Mouse (Mus musculus) lung, postnatal 36 days (tissue): ENCODE measurements at regions not wholly inside any gene's neighbourhood (a gene's known extent, or its start where the extent isn't known, plus 50 kb on each side); places are given as distances from the start of the nearest gene placed in this dataset.
A peak's percentile ranks its signal among the peaks of the same experiment; 100 is the strongest.

Source experiments
- DNase-seq: peaks from one replicate; pipeline ENCODE4 v3.0.0; 2022; ENCODE audit warnings: mixed read lengths

DNA sequence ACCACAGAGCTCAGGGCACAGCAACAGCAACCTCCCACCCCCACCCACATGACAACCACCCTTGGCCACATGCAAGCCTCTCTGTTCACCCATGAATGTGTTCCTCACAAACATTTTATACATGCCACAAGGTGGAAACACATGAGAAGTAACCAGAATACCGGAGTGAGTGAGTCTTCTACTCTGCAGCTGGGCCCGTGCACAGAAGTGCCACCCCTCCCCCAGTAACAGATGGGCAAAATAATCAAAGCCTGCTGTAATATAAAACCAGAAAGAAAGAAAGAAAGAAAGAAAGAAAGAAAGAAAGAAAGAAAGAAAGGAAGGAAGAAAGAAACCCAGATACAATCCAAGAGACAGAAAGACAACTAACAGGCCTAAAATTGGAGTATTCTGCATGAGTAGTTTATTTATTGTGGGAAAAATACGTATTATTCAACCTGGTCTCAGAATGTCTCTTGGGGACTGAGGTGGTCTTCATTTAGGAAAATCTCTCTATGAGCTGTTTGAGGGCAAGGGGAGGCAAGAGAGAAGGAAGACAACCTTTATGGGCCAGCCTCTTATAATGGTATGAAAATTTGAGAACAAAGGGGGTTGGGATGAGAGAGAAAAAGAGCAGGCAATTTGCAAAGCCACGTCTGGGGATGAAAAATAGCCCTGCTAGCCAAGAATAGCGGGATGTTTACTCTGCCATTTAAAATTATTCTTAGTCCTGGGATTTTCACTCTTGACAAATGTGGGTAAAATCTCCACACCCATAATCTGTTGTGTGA lies 160.2 kb downstream of the Sox4 start:
- DNase-seq, result no peak

DNA sequence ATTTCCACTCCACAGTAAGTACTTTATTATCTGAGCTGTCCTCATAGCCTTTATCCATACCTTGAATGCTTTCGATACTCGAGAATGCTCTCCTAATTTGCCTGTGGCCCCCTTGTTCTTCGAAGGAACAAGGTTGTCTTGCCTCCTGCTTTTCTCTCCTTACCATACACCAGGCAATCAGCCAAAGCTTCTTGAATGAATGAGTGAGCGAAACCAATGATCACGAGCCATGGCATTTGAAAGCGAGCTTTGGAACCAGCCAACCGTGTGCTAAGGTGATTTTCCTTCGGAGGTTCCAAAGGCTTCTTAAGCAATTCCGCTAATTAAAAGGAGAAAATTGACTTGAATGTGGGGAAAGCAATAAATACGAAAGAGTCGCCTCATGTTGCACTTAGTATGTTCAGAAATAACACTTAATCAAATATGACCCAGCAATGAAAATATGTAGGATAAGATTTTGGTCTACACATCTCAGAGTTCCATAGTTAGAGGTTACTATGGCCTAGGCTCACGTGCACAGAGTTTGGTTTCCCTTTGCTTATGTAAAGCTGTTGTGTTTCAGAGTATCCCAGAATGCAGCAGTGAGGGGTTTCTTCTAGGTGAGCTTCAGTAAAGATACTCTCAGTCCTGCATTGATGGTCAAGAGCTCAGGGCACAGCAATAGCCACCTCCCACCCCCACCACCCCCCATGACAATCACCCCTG lies 160.9 kb downstream of the Sox4 start:
- no peak for DNase-seq

DNA sequence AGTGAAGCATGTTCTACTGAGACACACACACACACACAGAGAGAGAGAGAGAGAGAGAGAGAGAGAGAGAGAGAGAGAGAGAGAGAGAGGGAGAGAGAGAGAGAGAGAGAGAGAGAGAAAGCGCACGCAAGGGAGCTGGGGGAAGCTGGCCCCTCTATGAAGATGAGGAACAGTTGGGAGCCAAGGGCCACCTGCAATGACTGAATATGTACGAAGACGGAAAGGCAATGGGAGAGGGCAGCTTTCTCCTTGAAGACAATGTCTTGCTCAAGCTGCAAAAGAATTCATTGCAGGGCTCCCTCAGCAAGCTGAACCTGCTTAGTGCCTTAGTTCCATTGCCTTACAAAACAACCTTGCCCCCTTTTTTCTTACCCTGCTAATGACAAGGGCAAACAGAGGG lies 163.1 kb downstream of the Sox4 start:
- DNase-seq, result no peak

DNA sequence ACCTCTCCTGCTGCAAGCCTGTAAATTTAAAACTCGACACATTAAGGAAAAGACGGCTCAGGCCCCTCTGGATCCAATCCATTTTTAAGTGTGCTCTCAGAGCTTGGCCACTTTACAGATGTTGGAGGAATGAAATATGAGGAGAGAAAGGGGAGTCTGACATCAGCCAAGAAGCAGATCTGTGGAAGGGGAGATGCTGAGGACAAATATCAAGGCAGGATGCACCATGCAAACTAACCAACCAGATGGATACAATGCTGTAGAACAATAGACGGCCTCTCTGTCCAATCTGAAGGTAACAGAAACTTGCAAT lies 166.2 kb downstream of the Sox4 start:
- no peak for DNase-seq

DNA sequence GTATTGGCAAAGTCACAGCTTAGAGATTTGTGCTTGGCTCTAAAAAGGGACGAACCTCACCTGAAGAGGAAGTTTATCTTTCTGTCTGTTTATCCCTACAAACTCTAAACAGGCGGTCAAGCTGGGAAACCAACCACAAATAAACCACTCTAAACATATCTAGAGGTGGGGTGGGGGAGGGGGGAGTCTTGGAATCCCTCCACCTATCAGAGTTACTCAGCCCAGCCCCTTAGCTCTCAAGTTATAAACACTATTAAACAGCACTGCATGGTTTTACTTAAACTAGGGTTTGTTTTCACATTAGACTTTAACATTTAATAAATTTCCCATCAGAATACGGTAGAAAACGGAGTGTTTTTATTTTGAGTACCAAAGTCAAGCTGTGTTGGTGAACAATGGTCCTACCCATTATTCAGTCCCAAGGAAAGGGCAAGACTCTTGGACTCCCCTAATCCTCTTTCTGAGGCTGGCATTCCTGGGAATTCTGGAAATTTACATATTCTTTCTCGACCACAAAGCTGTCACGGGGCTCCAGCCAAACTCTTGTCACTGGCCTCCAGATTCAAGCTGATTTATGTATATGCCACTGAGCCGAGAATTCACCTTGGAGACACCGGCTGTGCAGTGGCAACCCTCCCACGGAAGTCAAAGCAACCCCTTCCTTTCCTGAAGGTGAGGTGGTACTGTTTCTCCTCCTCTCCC lies 166.7 kb downstream of the Sox4 start:
- DNase-seq, result no peak

DNA sequence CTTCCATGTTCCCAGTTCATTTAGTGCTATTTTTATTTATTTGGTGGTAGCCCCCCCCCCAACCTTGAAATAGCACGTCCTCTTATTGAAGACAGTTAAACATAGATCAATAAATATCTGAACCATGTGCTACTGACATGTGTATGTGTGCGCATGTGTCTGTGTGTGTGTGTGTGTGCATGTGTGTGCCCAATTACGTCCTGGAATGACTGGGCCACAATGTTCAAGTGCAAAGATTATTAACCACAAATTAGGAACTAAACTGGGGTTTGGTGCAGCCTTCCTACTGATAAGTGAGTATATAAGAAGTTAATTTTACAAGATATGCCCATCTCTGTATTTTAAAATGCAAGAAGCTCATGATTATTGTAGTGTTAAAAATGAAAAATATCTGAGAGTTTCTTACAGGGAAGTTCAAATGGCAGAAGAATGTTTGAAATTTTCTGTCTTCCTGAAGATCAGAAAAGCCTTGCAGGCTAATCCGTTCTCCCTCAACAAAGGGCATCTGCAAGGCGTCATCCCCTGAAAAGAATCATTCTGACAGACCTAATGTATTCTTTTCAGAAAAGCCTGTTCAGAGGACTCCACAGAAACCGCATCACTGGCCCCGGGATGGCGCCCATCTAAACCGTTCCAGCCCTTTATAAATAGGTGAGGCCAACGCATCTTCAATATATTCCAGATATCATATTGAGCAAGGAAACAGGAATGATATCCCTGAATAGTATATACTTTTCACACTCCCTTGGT lies 170.8 kb downstream of the Sox4 start:
- no peak for DNase-seq

DNA sequence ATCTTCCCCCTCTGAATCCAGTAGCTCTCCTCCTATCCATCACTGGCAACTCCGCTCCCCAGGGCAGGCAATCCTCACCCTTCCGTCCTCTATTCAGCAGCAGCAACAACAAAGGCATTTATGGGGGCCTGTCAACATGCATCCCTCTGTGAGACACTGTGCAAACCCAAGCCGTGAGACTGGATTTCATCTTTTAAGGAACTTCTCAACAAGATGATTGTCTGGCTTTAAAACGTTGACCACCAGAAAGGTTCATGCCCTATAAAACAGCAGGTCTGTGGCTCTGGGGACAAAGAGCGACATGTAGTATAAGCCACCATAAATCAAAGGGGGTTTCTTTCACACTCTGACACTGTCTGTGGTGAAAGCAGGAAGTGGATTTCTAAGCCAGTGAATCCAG lies 171.4 kb downstream of the Sox4 start:
- DNase-seq, result no peak

DNA sequence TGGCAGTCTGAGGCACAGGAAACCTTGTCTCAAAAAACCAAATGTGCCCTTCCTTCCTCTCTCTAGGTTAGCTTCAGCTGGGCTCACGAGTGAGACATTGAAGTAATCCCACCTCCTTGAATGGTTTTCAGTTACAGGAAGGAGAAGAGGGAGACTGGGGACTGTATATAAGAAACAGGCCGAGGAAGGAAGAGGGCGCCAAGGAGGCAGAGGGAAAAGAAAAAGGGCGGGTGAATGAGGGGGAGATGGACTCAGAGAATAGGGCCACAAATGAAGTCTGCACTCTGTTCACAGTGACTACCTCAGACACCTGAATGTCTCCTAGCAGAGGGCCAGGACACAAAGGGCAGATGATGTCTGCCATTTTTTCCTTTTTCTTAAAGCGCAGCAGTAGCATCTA lies 171.9 kb downstream of the Sox4 start:
- DNase-seq, result no peak

DNA sequence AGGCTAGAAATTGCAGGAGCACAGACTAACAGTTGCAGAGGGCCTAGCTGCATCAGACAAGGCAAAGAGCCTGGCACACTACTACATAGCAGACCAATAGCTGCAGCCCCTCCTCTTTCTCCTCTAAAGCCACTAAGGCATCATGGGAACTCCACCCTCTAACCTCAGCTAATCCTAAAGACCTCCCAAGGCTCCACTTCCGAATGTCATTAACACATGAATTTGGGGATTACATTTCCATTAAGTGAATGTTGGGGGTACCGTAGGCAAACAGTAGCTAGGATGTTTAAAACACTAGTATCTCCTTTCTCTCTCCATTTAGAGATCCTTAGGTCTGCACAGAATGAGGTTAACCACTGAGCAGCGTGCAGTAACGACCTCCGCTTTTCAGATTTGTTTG lies 173.1 kb downstream of the Sox4 start:
- no peak for DNase-seq

DNA sequence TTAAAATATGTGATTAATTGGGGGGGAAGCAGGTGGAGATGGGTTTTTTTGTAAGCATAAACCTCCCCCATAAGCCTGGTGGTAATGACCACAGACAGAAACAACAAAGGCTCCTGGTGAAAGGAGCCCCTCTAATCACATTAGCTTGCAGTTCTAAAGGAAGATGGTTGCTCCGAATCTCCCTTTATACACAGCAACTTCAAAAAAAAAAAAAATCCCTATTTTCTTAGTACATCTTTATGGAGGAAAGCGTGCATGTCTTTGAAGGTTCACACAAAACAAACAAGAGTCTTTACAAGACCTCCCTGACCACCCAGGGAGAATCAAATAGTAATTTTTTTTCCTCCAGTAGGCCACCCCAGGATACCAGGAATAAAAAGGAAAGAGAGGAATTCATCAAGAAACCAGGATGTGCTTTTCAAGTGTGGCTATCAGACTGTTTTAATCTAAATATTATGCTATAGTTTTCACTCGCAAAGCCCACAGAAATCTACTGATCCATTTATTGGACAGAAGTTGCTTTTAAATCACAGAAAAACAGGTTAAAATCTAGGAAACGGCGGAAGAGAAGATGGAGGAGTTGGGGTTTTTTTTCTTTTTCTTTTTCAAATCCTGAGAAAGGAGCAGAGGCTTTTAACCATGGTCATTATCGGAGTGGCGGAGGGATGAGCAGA lies 178.2 kb downstream of the Sox4 start:
- DNase-seq, result no peak

DNA sequence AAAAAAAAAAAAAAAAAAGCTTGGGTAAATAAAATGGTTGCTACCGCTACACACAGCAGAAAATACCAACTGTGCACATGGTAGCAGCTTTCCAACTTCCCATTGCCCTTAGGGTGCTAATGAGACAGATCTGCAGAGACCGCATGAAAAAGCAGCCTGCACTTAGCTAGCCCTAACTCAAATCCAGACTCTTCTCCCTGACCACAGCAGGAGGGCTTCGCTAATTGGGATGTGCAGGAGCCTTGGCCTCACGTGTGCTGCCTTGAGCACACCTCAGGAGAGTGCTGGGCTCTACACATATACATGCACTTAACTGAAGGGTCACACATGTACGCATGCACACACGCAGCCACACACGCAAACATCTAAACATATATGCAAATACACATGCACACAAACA lies 178.9 kb downstream of the Sox4 start:
- no peak for DNase-seq

DNA sequence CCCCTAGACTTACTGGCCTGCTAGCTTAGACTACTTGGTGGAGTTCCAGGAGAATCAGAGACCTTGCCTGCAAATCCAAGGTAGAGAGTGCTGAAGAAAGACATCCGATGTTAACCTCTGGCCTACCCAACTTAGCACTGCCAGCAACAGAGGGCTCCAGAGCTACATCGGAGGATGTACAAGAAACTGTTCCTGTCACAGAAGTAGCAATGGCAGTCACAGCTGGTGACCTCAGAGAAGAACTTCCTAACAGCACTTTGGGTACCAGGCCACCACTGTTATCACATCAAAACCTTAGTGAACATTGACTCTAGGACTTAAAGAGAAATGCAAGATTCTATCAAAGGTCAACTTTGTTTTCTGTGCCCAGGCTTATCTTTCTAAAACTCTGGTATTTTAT lies 180.0 kb downstream of the Sox4 start:
- DNase-seq, result no peak

DNA sequence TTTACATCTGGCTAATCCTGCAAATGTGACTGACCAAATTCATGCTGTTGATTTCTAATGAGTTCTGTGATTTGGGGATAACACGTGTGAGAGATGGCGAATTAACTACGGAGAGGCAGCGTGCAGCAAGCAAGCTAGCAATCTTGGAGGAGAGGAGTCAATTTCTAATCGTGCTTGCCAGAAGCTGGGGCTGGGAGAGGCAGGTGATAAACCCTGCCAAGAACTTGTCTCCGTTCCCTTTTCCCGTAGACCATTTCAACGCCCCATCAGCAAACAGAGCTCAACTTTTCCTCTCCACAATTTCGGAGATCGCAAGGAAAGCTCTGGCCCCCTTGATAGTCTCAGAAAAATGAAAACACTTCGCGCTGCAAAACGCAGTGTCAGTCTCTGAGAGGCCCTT lies 183.0 kb downstream of the Sox4 start:
- no peak for DNase-seq

DNA sequence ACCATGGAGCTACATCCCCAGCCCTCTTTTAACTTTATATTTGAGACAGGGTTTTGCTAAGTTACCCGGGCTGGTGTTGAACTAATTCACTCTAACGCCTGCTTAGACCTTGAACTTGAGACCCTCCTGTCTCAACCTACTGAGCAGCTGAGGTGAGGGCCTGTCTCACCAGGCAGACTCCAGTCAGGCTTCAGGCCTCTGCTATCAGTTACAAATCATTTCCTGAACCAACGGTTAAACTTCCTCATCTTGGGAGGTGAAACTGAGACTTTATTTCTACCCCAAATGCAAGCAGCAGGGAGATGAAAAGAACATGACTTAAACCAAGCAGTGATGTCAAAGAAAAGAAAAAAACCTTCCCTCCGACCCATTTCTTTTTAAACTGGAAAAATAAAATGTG lies 183.5 kb downstream of the Sox4 start:
- DNase-seq, result no peak

DNA sequence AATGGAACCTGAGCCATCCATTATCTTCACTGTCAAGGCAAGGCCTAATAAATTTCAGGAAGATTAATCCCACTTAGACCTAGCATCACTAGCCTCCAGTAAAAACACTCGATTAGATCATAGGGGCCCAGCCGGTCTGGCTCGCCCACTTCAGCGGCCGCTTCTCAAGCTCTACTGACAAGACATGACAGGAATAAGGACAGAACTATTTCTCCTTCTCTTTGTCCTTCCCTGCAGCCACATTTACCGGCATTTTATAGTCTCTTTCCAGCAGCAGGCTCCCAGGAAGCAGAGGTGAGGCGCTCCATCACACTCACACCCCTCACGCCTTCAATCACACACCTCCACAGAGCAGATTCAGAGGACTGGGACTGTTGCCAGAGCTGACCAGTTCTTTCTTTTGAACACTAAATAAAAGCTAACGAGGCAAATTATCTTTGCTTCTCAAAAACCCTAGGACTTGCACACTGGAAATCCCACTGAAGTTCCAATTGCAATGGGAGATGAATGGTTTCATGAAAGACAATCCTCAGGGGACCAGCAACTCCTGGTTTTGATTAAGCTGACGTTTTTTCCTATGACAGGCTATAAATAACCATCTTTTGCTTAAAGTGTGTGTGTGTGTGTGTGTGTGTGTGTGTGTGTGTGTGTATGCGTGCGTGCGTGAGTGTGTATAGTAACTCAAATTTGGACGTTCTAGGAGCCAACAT lies 184.6 kb downstream of the Sox4 start:
- DNase-seq, result no peak

DNA sequence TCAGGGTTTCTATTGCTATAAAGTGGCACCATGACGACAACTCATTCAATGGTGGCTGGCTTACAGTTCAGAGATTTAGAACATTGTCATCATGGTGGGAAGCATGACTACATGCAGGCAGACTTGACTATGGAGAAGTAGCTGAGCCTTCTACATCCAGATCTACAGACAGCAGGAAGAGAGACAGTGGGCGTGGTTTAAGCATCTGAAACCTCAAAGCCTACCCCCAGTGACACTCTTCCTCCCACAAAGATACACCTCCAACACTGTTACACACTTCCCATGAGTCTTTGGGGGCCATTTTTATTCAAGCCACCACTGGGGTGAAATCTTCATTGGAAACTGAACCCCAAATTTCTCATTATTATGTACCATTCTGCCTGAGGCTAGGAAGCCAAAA lies 191.0 kb downstream of the Sox4 start:
- DNase-seq, result no peak

DNA sequence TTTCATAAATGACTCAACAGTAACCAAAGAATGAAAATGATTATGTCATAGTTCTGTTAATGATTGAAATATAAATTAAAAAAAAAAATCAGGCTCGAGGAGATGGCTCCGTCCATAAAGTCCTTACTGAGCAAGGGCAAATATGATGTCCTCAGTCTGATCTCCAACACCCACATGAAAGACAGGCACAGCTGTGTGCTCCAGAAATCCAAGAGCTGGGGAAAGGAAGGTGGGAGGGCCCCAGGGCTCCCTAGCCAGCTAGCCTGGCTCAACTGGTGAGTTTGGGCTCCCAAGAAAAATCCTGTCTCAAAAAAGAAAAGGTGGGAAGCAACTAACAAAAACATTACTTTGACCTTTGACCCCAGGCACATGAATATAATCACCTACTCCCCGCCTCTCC lies 194.5 kb downstream of the Sox4 start:
- no peak for DNase-seq

DNA sequence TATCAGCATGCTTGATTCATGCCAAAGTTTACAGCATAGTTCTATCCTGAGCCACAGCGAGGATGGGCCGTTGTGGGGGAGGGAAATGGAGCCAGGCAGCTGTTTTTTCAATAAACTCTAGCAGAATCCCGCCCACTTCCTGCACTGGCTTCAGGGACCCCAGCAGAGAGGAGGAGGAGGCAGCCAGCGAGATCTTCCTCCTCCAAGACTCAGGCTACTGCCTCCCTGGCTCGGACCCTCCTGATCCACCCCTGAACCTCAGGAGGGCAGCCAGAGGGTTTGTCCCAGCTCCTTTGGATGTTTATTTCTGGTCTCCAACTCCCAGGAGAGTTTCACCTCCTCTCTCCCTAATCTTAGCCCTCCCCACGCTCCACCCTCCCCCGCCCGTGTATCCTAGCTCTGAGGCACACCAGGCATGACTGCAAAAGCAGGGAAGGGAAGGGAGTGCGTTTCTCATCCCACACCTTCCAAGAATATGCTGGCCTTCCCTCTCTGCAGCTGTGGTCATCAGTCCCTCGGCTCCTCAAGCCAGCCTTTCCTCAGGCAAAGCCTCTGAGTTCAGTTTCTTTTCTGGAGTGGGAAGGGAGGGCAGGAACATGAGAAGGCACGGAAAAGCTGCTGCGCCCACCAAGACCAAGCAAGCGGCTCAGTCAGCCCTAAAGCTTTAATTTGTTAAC lies 195.5 kb downstream of the Sox4 start:
- peak; percentile 87 for DNase-seq

DNA sequence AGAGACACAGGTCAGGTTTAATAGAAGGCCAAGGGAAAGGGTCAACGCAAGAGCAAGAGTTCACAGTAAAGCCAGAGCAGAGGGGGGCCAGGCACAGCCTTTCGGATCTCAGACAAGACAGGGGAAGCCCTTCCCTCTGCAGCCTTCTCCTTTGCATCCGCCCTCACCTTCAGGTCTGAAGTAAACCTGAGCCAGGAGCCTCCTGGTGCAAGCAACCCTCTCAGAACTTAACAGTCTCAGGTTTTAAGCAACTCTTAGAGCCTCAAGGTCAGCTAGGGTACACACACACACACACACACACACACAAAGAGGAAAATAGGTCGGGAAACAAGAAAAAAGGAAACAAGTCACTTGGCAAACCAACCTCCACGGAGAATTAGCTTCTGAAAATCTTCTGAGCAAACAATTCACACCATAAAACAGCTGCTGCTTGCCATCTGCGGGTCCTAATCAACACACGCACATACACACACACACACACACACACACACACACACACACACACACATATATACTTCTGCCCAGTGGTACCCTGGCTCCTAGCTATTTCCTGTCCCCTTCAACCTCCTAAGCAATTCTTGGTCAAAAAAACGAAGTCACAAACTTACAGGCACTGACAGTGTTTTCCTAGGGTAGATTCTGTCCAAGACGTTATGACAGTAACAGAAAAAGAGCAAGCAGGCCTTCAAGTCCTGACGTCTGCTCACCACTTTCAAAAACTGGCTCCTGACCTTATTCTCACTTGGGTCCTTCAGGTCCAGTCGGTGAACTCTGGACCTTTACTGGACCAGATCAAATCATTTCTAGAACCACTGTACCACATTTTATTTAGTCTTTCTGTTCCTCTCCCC lies 196.4 kb downstream of the Sox4 start:
- no peak for DNase-seq

DNA sequence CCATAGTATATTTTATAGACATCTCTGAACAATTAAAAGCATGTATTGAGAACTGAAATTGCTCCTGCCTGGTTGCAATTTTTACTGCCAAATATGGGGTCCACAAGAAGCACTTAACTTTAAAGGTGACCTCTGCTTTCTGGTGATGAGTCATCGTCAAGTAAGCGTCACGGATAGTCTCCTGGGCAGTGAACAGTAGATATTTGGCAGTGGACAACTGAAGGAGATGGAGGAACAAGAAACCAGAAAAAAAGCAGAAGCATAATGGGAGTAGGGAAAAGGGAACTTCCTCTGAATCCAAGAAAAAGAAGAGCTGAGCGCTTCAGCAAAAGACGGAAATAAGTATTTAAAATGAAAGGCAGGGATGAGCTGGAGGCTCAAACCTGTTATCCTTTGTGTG lies 199.3 kb downstream of the Sox4 start:
- DNase-seq, result no peak
